Mouse (Mus musculus) layer of hippocampus, postnatal 10 days (tissue): Measurements from ENCODE around the gene Acan. TPM values are rescaled to one million over a fixed set of nuclear protein-coding genes. Genes with fewer than 3 reads are reported as not detected.
A peak's percentile ranks its signal among the peaks of the same experiment; 100 is the strongest.

Experiments used
- DNase-seq, 2 experiments: peaks; one replicate each; pipeline ENCODE4 v3.0.0; 2021; ENCODE audit warnings: low spot score in 2 of 2
- total RNA-seq, 2 experiments: library from RNA; stranded (reverse); gene quantifications; 2 replicates each; pipeline ENCODE4 v1.2.3; 2021

Acan gene
- total RNA-seq, 2 experiments from 2014 or later, result 5.6 to 5.7 TPM

DNA sequence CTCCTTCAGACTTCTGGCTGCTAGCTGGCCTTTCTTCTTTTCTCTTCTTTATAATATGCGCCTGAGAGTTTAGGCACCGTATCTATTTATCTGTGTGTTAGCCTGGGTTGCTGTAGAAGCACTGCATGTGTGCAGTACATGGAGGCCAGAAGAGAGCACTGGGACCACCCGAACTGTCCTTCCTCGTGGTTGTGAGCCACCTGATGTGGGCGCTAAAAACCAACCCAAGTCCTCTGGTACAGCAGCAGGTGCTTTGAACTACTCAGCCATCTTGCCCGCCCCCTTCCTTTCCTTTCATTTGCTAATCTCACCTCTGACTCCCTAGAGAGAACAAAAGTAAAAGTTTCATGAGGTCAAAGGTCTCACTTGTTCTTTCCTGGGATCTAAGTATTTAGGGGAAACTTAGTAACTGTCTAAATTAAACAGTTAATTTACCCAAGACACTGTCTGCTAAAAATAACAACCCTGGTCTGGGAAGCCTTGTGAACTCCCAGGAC lies 86.1 kb downstream of the Acan start:
- no peak for DNase-seq

DNA sequence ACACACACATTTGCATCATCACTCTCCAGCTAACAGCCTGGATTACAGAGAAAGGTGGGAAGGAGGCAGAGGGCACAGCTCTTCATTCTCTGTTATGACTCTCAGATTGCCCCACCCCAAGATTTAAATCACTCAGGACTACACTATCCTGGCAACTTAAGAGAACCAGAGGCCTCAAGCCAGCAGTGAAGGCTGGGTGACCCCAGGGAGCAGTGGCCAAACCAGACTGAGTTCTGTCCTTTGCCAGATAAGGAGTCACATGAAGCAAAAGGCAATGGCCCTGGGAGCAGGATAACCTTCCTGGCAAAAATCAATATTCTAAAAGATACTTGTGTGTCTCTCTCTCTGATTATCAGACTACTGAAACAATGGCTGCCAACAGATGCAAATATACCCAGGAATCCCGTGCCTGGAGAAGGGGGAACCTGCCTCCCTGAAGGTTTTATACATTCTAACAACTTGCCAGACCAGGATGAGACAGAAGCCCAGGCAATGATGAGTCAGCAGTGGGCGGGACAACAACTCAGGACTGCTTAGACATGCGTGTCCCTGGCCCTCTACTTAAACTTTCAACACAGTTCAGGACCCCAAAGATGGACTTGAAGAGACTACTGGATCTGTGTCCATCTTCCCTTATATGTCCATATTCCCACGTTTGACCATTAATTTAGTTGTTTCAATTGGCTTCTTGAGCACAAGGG lies 86.8 kb downstream of the Acan start:
- no peak for DNase-seq

DNA sequence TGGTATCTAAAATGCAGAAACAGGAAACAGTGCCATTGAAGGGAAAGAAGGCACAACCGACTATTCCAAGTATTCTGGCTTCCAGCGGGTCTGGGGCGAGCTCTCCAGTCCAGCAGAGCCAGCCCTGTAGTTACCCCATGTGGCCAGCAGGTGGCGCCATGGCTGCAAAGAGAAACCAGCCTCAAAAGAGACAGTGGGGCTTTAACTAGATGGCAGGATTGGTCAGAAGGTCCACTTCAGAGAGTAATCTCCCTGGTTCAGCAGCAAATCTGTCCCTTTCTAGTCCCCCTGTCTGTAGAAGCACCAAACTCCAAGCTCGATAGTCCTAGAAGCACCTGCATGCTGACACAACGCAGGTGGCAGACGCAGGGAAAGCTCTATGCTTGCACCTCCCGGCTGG lies 87.6 kb downstream of the Acan start:
- DNase-seq, result peak; percentile 92

DNA sequence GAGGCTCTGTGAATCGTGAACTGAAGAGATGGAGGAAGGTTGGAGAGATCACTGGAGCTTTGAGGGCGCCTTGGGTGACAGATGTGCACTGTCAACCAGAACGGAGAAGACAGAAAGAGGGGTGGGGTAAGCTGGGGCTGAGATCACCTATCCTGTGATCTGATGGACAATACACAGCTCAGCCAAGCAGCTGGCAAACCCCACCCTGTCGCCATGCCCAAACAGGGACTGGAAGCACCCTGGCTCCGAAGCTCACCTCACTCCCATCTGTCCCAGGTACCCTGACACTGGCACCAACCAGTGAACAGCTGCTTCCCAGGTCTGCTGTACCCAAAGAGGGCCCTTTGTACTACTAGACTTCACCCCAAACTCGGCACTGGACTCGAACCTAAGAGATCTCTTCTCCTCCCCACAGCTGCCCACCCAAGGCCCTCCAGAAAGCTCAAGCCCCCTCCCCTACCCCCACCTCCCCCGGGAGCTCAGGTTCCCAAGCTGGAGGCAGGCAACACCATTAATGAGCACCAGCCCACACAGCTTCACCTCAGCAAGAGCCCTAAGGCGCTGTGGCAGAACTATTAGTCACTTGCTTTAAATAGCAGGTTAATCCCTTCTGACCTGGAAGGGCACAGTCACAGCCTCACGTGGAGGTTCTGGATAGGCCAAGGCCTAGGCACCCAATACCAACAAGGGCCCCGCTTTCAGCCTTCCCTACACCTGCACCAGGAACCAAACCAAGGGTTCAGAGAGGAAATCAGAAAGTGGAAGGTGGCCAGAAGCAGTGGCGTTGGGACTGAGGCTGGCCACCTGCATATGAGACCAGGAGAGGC lies 93.9 kb downstream of the Acan start:
- no peak for DNase-seq

DNA sequence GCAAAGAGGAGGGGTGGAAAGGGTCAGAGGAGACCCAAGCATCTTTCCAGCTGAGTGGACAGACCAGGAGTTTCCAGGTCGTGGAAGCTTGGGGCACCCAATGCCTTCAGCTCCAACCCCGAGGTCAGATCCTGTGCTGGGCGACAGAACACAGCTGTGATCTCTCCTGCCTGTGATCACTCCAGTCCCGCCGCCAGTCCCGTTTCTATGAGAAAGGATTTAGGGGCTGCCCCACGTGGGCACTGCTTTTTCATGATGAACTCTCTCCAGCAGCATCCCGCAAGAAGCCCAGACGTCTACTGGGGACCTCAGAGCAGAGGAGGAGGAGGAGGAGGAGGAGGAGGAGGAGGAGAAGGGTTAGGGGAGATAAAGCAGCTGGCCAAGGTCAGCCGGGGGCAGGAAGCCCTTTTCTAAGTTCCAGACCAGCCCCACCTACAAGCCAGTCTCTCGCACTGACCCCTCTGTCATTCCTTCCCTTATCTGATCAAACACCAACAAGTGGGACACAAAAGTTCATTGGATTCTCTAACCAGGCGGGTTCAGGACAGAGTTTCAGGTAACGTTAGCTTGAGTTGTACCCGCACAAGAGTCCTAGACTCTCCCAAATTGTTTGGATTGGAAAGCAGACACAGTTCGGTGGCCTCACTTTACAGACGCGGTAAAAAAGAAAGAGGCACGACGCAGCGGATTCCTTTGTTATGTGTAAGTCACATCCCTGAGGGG lies 94.8 kb downstream of the Acan start:
- DNase-seq, result no peak

DNA sequence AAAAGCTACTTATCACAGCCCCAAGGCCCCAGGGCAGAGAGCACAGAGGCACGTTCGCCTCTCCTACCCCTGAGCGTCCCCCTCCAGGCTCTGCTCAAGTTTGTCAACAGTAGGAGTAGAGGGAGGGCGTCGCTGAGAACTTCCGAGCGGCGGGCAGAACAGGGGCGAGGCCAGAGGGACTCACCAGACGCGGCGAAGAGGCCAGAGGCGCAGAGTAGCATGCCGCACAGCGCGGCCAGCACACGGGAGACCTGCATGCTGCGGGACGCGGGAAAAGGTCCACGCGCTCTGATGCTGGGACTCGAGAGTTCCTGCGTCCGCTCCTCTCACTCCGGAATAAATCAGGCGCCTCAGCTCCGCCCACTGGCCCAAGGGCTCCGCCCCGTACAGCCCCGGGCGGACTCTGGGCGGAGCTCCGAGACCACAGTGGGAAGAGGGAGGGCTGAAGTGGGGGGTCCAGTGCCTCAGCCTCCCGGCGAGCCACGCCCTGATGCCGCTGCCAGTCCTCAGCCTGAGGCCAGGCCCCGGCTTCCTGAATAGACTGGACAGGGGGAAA lies 95.5 kb downstream of the Acan start, which contains the start of gene Mfge8:
Mfge8 (minus strand) TSS at position 350 of the 556 bp plus-strand sequence.
- peak; percentile 76 to 85 for DNase-seq

DNA sequence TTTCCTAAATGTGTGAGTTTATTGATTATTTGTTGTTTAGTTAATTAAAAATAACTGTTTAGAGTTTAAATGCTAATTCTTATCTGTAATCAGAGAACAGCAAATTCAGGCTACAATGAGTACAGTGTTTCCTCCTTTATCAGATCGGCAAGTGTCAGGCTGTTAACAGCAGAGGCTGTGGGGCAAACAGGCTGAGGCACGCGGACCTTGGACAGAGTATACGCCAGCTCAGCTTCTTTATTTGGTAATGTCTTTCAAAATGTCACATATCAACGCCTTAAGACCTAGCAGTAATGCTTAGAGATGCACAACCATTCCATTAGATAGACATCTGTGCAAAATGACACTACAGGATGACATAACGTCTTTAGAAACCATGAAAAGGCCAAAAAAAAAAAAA lies 96.2 kb downstream of the Acan start:
- no peak for DNase-seq

DNA sequence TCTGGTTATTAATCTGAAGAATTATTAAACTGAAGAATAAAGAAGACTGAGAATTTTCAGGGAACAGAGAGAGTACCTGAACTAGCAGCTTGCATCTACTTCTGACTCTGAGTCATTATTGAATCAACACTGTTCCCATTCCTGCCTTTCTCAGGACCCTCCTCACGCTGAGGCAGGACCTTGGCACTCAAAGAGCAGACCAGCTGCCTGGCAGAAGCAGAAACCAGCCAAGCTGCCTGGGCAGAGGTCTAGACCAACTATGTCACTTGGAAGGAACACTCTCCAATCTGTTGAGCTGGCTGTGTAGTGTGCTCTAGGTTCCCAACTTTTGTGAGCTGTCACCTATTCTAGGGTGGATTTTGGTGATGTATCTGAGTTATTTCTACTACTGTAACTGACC lies 106.1 kb downstream of the Acan start:
- no peak for DNase-seq

Other genes starting within 250 kb of the Acan start
- 1 to 10 TPM; 6.4 to 6.9 TPM for gene Det1, start 206.2 kb upstream of the Acan start, total RNA-seq
- gene Aen, start 157.6 kb upstream of the Acan start, total RNA-seq, result 10 to 100 TPM; 32.3 to 36.5 TPM
- 1 to 10 TPM in 1 of 2 experiments, under 1 TPM in 1; 0.73 to 1.2 TPM for gene Isg20, start 140.1 kb upstream of the Acan start, total RNA-seq
- gene Hapln3, start 77.5 kb downstream of the Acan start, total RNA-seq, result 10 to 100 TPM in 1 of 2 experiments, 1 to 10 TPM in 1; 9.1 to 11.6 TPM
- gene Mfge8, start 95.6 kb downstream of the Acan start, total RNA-seq, result 100 to 1,000 TPM; 184 to 195 TPM
- gene Abhd2, start 219.7 kb downstream of the Acan start, total RNA-seq, result 100 to 1,000 TPM in 1 of 2 experiments, 10 to 100 TPM in 1; 93.4 to 101 TPM